Mouse (Mus musculus) C2C12 (cell line): ENCODE data around the gene 1700025B11Rik. TPM values are rescaled to one million over a fixed set of nuclear protein-coding genes. Genes with fewer than 3 reads are reported as not detected.
"Not testable (repeated sequence)": the region's sequence is repeated elsewhere in the genome, so short reads cannot be mapped to it uniquely, and the experiment has no call there.

ENCODE experiments used
- H3K27me3 ChIP-seq: one replicate; pipeline ENCODE4 v1.6.1; 2011; ENCODE audit not compliant: control insufficient read depth, insufficient read depth, insufficient read length
- H3K36me3 ChIP-seq: one replicate; pipeline ENCODE4 v1.6.1; 2011; ENCODE audit not compliant: control insufficient read depth, insufficient read depth
- H3K4me3 ChIP-seq: one replicate; pipeline ENCODE4 v1.5.1; 2011; ENCODE audit warnings: mild to moderate bottlenecking, control low read depth; ENCODE audit not compliant: poor library complexity, insufficient read depth, severe bottlenecking
- H3K79me2 ChIP-seq: one replicate; pipeline ENCODE4 v1.6.1; 2011; ENCODE audit not compliant: control insufficient read depth, insufficient read depth
- H3K79me3 ChIP-seq: one replicate; pipeline ENCODE4 v1.6.1; 2011; ENCODE audit warnings: low read depth, control low read depth
- H3ac ChIP-seq: one replicate; pipeline ENCODE3; 2011; ENCODE audit warnings: low read depth; ENCODE audit not compliant: control insufficient read depth, insufficient read length
- CEBPB ChIP-seq: IDR thresholded peaks from one replicate; pipeline ENCODE4 v1.6.1; 2011; ENCODE audit warnings: low read depth, mild to moderate bottlenecking, control low read depth, moderate library complexity
- CTCF ChIP-seq: IDR thresholded peaks from one replicate; pipeline ENCODE4 v1.5.1; 2011; ENCODE audit not compliant: control insufficient read depth, insufficient read depth, insufficient read length
- FOSL1 ChIP-seq: IDR thresholded peaks from one replicate; pipeline ENCODE4 v1.8.0; 2011; ENCODE audit warnings: mild to moderate bottlenecking, low read length; ENCODE audit not compliant: poor library complexity, insufficient read depth, severe bottlenecking
- MAX ChIP-seq: IDR thresholded peaks from one replicate; pipeline ENCODE4 v1.6.1; 2011; ENCODE audit warnings: mild to moderate bottlenecking, control low read depth
- MYOD1 ChIP-seq: IDR thresholded peaks from one replicate; pipeline ENCODE4 v1.6.1; 2011; ENCODE audit warnings: low read depth; ENCODE audit not compliant: control insufficient read depth, insufficient read length
- MYOG ChIP-seq: IDR thresholded peaks from one replicate; pipeline ENCODE4 v1.6.1; 2011; ENCODE audit not compliant: control insufficient read depth, insufficient read length; ENCODE audit errors: extremely low read depth
- USF1 ChIP-seq: IDR thresholded peaks from one replicate; pipeline ENCODE4 v1.6.1; 2011; ENCODE audit warnings: low read depth, mild to moderate bottlenecking, control low read depth, moderate library complexity
- polyA plus RNA-seq: library from polyadenylated mRNA; unstranded; fragments of >200 nt; fragmentation: generic; extraction: Trizol; gene quantifications from one replicate; pipeline ENCODE4 v1.2.1, GENCODE M21; 2012; ENCODE audit warnings: missing spikeins

1700025B11Rik gene
- polyA plus RNA-seq, 1 experiment: not detected

DNA sequence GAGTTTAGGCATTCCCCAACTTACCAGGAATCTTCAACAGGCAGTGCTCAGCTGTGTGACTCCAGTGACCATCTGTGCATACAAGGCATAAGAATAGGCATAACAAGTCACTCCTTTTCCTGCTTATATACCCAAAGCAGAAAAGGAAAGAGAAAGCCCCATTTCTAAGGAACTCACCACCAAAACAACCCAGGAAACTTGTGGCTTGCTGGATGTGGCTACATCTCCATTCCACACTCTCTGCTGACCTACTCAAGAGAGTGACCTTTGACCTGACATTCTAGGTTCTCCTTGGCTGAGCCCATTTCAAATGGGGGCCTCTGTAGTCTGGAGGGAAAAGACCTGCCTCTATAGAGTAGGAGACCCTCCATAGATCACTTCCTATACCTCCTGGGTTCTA, 28.5 kb downstream of the 1700025B11Rik start, which contains the start of gene Apol7c:
Gene Apol7c, minus strand, starts transcription at position 101 of the 400 bp plus-strand sequence.
- Histone ChIP-seq H3K4me3 (no peak within 1 kb of the TSS), H3K27me3 (no peaks in the 10 kb centered on the region), H3K36me3 (no peaks in the 10 kb centered on the region), H3K79me3 (no peaks in the 10 kb centered on the region), H3ac (no peak within 1 kb of the TSS), H3K79me2 (no peaks in the 10 kb centered on the region)
- TF ChIP-seq CEBPB (no peak), CTCF (no peak), MYOG (no peak), FOSL1 (no peak), MYOD1 (no peak), USF1 (no peak), MAX (no peak)

DNA sequence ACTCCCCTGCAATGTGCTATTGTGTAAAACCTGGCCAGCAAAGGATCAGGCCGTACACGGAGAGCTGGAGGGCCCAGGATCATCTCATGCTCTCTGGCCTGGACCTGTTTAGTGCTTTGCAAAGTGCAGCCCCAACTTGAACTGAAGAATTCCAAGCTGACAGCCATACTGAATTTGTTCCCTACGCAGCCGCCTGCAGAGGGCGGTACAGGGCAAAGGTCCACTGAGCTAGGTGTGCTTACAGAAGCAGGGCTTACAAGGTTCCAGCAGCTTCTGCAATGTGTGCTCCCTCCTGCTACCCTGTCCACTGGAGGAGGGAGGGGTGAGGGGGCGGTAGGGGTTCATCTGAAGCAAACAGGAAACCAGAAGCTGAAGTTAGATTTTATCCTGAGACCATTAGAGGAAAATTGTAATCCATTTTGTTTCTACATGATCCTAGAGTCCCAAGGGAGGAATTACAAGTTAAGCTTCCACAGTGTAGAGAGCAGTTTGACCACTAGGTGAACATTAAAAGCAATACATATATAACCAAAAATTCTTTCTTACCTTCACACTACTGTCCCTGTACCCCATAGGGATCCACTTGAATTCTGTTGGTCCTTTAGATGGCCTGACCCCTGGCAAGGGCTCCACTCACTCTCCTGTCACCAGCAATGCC, 38.4 kb downstream of the 1700025B11Rik start:
- H3K79me3 ChIP-seq, H3ac ChIP-seq, H3K79me2 ChIP-seq, H3K27me3 ChIP-seq, H3K4me3 ChIP-seq, H3K36me3 ChIP-seq: not testable (repeated sequence)

DNA sequence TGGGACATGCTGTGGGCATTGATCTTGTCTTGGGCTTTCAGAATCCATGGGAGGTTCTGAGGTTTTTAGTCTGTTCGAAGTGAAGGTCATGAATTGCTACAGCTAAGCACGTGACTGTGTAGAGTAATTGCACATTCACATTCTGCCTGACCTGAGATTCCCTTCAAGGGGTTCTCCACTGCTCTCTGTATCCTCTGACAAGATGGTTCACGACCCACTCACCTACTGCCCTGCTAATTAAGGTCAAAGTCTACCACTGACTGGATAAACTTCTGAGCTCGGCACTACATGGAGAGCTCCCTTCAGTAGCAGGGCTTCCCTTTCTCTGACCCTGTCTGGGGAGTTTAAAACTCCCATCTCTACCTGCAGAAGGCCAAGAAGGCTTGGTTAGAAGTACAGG, 41.1 kb downstream of the 1700025B11Rik start:
- not testable (repeated sequence) for H3K79me3 ChIP-seq, H3K27me3 ChIP-seq, H3ac ChIP-seq, H3K36me3 ChIP-seq, H3K79me2 ChIP-seq, H3K4me3 ChIP-seq

Other genes starting within 250 kb of the 1700025B11Rik start
- 0.27 TPM for gene Apol7a, start 162.8 kb downstream of the 1700025B11Rik start, polyA plus RNA-seq
- 18.1 TPM for gene Apol9a, start 150.8 kb downstream of the 1700025B11Rik start, polyA plus RNA-seq
- not detected for gene Apol7b, start 114.4 kb downstream of the 1700025B11Rik start, polyA plus RNA-seq
- gene Apol10a, start 84.8 kb downstream of the 1700025B11Rik start, polyA plus RNA-seq: 0.04 TPM
- 0.25 TPM for gene Apol11a, start 53.6 kb downstream of the 1700025B11Rik start, polyA plus RNA-seq
- not detected for gene Apol7c, start 28.6 kb downstream of the 1700025B11Rik start, polyA plus RNA-seq
- gene Apol10b, start 34.2 kb upstream of the 1700025B11Rik start, polyA plus RNA-seq: 7.6 TPM
- not detected for gene Gm36245, start 37.4 kb upstream of the 1700025B11Rik start, polyA plus RNA-seq
- gene Apol11b, start 81.4 kb upstream of the 1700025B11Rik start, polyA plus RNA-seq: 0.02 TPM
- not detected for gene Apol7e, start 137.0 kb upstream of the 1700025B11Rik start, polyA plus RNA-seq
- 49.1 TPM for gene Apol9b, start 167.1 kb upstream of the 1700025B11Rik start, polyA plus RNA-seq
- gene Apol8, start 195.1 kb upstream of the 1700025B11Rik start, polyA plus RNA-seq: 0.46 TPM